Mouse (Mus musculus): ENCODE measurements around the gene Irx3. TPM values are rescaled to one million over a fixed set of nuclear protein-coding genes. Genes with fewer than 3 reads are reported as not detected.

The Irx3 gene
- polyA plus RNA-seq, 1 experiment from 2014 or later, result 13.1 TPM

GRCm38 (mm10) chr8:91801241-91801811 is 541 bp downstream of the Irx3 start:
- Histone ChIP-seq H3K36me3 (ENCODE audit: control insufficient read depth, insufficient read depth, low read length) (peaks cover 6% of the 10 kb centered on the region; the same call in 1 of the 2 replicates), H3K4me3 (ENCODE audit: control insufficient read depth in 1 of 2, insufficient read depth in 1 of 2, low read depth in 1 of 2, low read length in 2 of 2) (peak overlapping the region; percentile 85 to 86), H3K27ac (replicated peaks in 1 of 2; ENCODE audit: control insufficient read depth in 1 of 2, insufficient read depth in 1 of 2, low read depth in 2 of 2, low read length in 2 of 2) (peak overlapping the region; percentile 93 to 97), H3K27me3 (ENCODE audit: control insufficient read depth, insufficient read depth, low read length) (peaks cover 55% of the 10 kb centered on the region), H3K4me1 (ENCODE audit: control insufficient read depth in 2 of 2, insufficient read depth in 2 of 2, low read length in 2 of 2) (peaks cover 30 to 37% of the 10 kb centered on the region in 2 experiments), H3K9ac (ENCODE audit: low read length) (peak overlapping the region; percentile 94), H3K4me2 (ENCODE audit: low read length) (peak overlapping the region; percentile 92), H3K9me3 (ENCODE audit: control insufficient read depth, low read length) (no peaks in the 10 kb centered on the region)
- under 1% methylated on average over 45 of the region's 57 CpGs for WGBS
- ATAC-seq (ENCODE audit: insufficient number of reproducible peaks, insufficient read depth, low FRiP score, low read depth), result peak; percentile 85

GRCm38 (mm10) chr8:91800523-91801240 is 1.2 kb downstream of the Irx3 start:
- H3K36me3 ChIP-seq (ENCODE audit: control insufficient read depth, insufficient read depth, low read length), result peaks cover 6% of the 10 kb centered on the region; the same call in 1 of the 2 replicates

DNA sequence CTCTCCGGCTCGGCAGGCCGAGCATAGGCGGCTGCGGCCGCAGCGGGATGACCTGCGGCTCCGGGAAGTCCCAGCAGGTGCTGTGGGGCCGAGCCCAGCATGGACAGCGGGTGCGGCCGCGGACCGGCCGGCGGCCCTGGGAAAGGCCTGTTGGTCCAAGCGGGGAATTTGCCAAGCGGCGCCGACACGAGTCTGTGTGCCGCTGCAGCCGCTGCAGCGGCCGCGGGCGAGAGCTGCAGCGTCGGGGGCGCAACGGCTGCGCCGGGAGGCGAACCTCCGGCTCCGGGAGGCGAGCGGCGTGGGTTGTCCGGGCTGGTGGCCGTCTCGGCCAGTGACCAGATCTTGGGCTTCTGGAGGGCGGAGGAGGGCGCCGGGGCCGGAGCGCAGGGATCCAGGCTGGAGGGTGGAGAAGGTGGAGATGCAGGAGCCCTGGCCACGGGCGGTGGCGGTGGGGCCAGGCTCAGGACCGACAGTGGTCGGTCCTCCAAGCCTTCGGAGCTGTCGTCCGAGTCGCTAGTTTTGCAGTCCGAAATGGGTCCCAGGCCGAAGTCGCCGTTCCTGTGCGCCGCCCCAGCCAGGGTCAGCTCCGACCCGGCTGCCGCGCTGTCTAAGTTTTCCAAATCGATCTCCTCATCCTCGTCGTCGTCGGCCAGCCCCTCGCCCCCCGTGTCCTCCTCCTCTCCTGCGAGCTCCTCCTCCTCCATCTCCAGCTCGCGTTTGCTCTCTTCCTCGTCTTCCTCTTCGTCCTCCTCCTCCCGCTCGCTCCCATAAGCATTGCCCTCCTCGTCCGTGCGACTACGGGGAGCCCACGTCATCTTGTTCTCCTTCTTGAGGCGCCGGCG is 2.0 kb downstream of the Irx3 start:
- no peak for ATAC-seq (ENCODE audit: insufficient number of reproducible peaks, insufficient read depth, low FRiP score, low read depth)
- Histone ChIP-seq H3K4me3 (ENCODE audit: control insufficient read depth in 1 of 2, insufficient read depth in 1 of 2, low read depth in 1 of 2, low read length in 2 of 2) (peak overlapping the region; percentile 85 to 86), H3K27me3 (ENCODE audit: control insufficient read depth, insufficient read depth, low read length) (peaks cover 57% of the 10 kb centered on the region), H3K9ac (ENCODE audit: low read length) (peak overlapping the region; percentile 94), H3K4me1 (ENCODE audit: control insufficient read depth in 2 of 2, insufficient read depth in 2 of 2, low read length in 2 of 2) (peaks cover 21 to 22% of the 10 kb centered on the region in 2 experiments), H3K9me3 (ENCODE audit: control insufficient read depth, low read length) (no peaks in the 10 kb centered on the region), H3K36me3 (ENCODE audit: control insufficient read depth, insufficient read depth, low read length) (peaks cover 6% of the 10 kb centered on the region; the same call in 1 of the 2 replicates), H3K27ac (replicated peaks in 1 of 2; ENCODE audit: control insufficient read depth in 1 of 2, insufficient read depth in 1 of 2, low read depth in 2 of 2, low read length in 2 of 2) (peak overlapping the region; percentile 93 to 97), H3K4me2 (ENCODE audit: low read length) (peak overlapping the region; percentile 92)
- 1% methylated on average over 83 of the region's 89 CpGs for WGBS

More at GRCm38 (mm10) chr8:91800523-91801240, 1.2 kb downstream of the Irx3 start:
- peak overlapping the region; percentile 92 for H3K4me2 ChIP-seq (ENCODE audit: low read length)
- under 1% methylated on average over 63 of the region's 64 CpGs for WGBS
- H3K4me3 ChIP-seq (ENCODE audit: control insufficient read depth in 1 of 2, insufficient read depth in 1 of 2, low read depth in 1 of 2, low read length in 2 of 2), result peak overlapping the region; percentile 85 to 86
- no peaks in the 10 kb centered on the region for H3K9me3 ChIP-seq (ENCODE audit: control insufficient read depth, low read length)
- peak overlapping the region; percentile 94 for H3K9ac ChIP-seq (ENCODE audit: low read length)
- H3K27me3 ChIP-seq (ENCODE audit: control insufficient read depth, insufficient read depth, low read length), result peaks cover 56% of the 10 kb centered on the region
- peaks cover 26 to 30% of the 10 kb centered on the region in 2 experiments for H3K4me1 ChIP-seq (ENCODE audit: control insufficient read depth in 2 of 2, insufficient read depth in 2 of 2, low read length in 2 of 2)
- peak overlapping the region; percentile 93 to 97 for H3K27ac ChIP-seq (replicated peaks in 1 of 2; ENCODE audit: control insufficient read depth in 1 of 2, insufficient read depth in 1 of 2, low read depth in 2 of 2, low read length in 2 of 2)
- 0 out of 2 replicates have a peak, but pooled peaks have one; percentile 2 for ATAC-seq (ENCODE audit: insufficient number of reproducible peaks, insufficient read depth, low FRiP score, low read depth)

GRCm38 (mm10) chr8:91799016-91799581 is 2.8 kb downstream of the Irx3 start:
- 41% methylated on average over 16 of the region's 16 CpGs for WGBS

DNA sequence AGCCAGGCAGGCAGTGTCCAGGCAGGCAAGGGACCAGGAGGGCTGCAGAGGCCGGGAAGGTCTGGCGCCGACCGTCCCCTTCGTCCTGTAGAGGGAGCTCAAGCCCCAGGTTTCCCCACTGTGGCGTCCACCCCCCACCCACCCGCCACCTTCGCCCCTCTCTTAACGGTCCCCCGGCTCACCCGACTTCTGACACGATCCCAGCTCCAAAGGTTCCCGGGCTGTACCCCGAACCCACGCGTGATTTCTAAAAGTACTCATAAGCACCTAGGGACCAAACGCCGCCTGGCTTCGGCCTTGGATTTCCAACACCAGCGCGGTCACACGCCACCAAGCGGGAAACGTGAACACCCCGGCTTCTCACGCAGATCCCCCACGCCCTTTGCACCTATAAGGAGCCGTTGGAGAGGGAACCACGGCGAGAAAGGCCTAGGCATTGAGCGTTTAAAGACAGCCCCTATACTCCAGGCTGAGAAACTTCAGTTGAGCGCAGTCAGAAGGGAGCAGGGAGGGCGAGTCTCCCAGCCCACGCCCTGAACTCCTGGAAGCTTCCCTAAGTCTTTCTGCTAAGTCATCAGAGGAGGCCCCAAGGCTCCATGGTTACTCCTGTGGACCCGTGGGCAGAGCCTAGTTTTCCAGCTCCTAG is 4.1 kb downstream of the Irx3 start:
- H3K36me3 ChIP-seq (ENCODE audit: control insufficient read depth, insufficient read depth, low read length), result peaks cover 6% of the 10 kb centered on the region; the same call in 1 of the 2 replicates
- H3K4me3 ChIP-seq (ENCODE audit: control insufficient read depth in 1 of 2, insufficient read depth in 1 of 2, low read depth in 1 of 2, low read length in 2 of 2), result peak overlapping the region; percentile 39 to 46
- H3K27me3 ChIP-seq (ENCODE audit: control insufficient read depth, insufficient read depth, low read length), result peaks cover 40% of the 10 kb centered on the region
- ATAC-seq (ENCODE audit: insufficient number of reproducible peaks, insufficient read depth, low FRiP score, low read depth), result no peak
- peak overlapping the region; percentile 92 for H3K4me2 ChIP-seq (ENCODE audit: low read length)
- peaks cover 13 to 19% of the 10 kb centered on the region in 2 experiments for H3K4me1 ChIP-seq (ENCODE audit: control insufficient read depth in 2 of 2, insufficient read depth in 2 of 2, low read length in 2 of 2)
- peak overlapping the region; percentile 39 to 44; a peak in 1 of 4 replicates for H3K27ac ChIP-seq (replicated peaks in 1 of 2; ENCODE audit: control insufficient read depth in 1 of 2, insufficient read depth in 1 of 2, low read depth in 2 of 2, low read length in 2 of 2)
- WGBS, result 3% methylated on average over 35 of the region's 35 CpGs
- no peaks in the 10 kb centered on the region for H3K9me3 ChIP-seq (ENCODE audit: control insufficient read depth, low read length)
- peak overlapping the region; percentile 94 for H3K9ac ChIP-seq (ENCODE audit: low read length)

More at GRCm38 (mm10) chr8:91799016-91799581, 2.8 kb downstream of the Irx3 start:
- H3K4me3 ChIP-seq (ENCODE audit: control insufficient read depth in 1 of 2, insufficient read depth in 1 of 2, low read depth in 1 of 2, low read length in 2 of 2), result peak overlapping the region; percentile 85 to 86
- H3K36me3 ChIP-seq (ENCODE audit: control insufficient read depth, insufficient read depth, low read length), result peaks cover 6% of the 10 kb centered on the region; the same call in 1 of the 2 replicates
- peaks cover 17 to 18% of the 10 kb centered on the region in 2 experiments for H3K4me1 ChIP-seq (ENCODE audit: control insufficient read depth in 2 of 2, insufficient read depth in 2 of 2, low read length in 2 of 2)
- peak overlapping the region; percentile 92 for H3K4me2 ChIP-seq (ENCODE audit: low read length)
- no peak for ATAC-seq (ENCODE audit: insufficient number of reproducible peaks, insufficient read depth, low FRiP score, low read depth)
- H3K27ac ChIP-seq (replicated peaks in 1 of 2; ENCODE audit: control insufficient read depth in 1 of 2, insufficient read depth in 1 of 2, low read depth in 2 of 2, low read length in 2 of 2), result peak overlapping the region; percentile 93 to 97
- peak overlapping the region; percentile 94 for H3K9ac ChIP-seq (ENCODE audit: low read length)
- no peaks in the 10 kb centered on the region for H3K9me3 ChIP-seq (ENCODE audit: control insufficient read depth, low read length)
- H3K27me3 ChIP-seq (ENCODE audit: control insufficient read depth, insufficient read depth, low read length), result peaks cover 53% of the 10 kb centered on the region

DNA sequence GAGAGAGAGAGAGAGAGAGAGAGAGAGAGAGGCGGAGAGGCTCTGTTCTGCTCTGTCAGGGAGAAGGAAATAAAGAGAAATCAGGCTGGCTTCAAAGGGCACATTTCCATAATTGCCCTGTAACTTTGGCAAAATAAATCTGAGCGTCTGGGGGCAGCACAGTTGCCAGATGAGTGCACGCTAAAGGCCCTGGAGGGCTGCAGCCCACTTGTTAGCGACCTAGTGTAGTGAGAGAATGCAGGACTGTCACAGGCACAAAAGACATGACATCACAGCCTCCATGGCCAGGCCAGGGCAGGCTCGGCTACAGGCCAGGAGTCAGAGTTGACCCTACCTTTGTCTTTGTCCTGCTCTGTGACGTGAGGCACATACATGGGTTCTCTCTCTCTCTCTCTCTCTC is 8.0 kb downstream of the Irx3 start:
- Histone ChIP-seq H3K4me1 (ENCODE audit: control insufficient read depth in 2 of 2, insufficient read depth in 2 of 2, low read length in 2 of 2) (peaks cover 8 to 14% of the 10 kb centered on the region in 2 experiments), H3K36me3 (ENCODE audit: control insufficient read depth, insufficient read depth, low read length) (no peaks in the 10 kb centered on the region), H3K4me3 (ENCODE audit: control insufficient read depth in 1 of 2, insufficient read depth in 1 of 2, low read depth in 1 of 2, low read length in 2 of 2) (no peak overlapping the region), H3K9ac (ENCODE audit: low read length) (no peak overlapping the region), H3K4me2 (ENCODE audit: low read length) (no peak overlapping the region), H3K9me3 (ENCODE audit: control insufficient read depth, low read length) (no peaks in the 10 kb centered on the region), H3K27me3 (ENCODE audit: control insufficient read depth, insufficient read depth, low read length) (peaks cover 28% of the 10 kb centered on the region), H3K27ac (replicated peaks in 1 of 2; ENCODE audit: control insufficient read depth in 1 of 2, insufficient read depth in 1 of 2, low read depth in 2 of 2, low read length in 2 of 2) (no peak overlapping the region)
- 35% methylated on average over 6 of the region's 6 CpGs for WGBS
- no peak for ATAC-seq (ENCODE audit: insufficient number of reproducible peaks, insufficient read depth, low FRiP score, low read depth)

Data from heart, embryonic 14.5 days (tissue).